Mouse (Mus musculus) gastrocnemius, postnatal 10 days (tissue): ENCODE data around the gene Zfp87. TPM values are rescaled to one million over a fixed set of nuclear protein-coding genes. Genes with fewer than 3 reads are reported as not detected.

Experiments used
- DNase-seq: peaks from one replicate; pipeline ENCODE4 v3.0.0; 2021; ENCODE audit warnings: mixed read lengths
- long read RNA-seq, 2 experiments: library from polyadenylated mRNA; stranded (forward); transcript quantifications; one replicate each; pipeline ENCODE4 v2.0.0; 2021
- total RNA-seq, 2 experiments: library from RNA; stranded (reverse); gene quantifications; 2 replicates each; pipeline ENCODE4 v1.2.3; 2021

Zfp87 gene
- total RNA-seq: 1 to 10 TPM; 6.3 to 7.0 TPM
- long read RNA-seq, experiment 1, transcript Zfp87-204 (4 exons, 2,656 nt): major isoform, 5 of 7 reads
- long read RNA-seq, experiment 1, partial matches to known transcripts: 0 of 7 reads
- long read RNA-seq, experiment 1, other reads (novel, unspliced or antisense): 2 of 7 reads
- long read RNA-seq, experiment 2, transcript Zfp87-204 (4 exons, 2,656 nt): major isoform, 9 of 10 reads
- long read RNA-seq, experiment 2, partial matches to known transcripts: 0 of 10 reads
- long read RNA-seq, experiment 2, other reads (novel, unspliced or antisense): 1 of 10 reads

- DNase-seq: peak; percentile 84
Measured at GRCm38 (mm10) chr13:67525753-67526410, at the start of gene Zfp87, which contains the start of gene Gm26965. Gene Zfp87, minus strand, starts transcription at chr13:67526177. Gene Gm26965, minus strand, starts transcription at chr13:67526151.

- no peak for DNase-seq
Measured at GRCm38 (mm10) chr13:67572591-67573189, 46.7 kb upstream of the Zfp87 start.

- no peak for DNase-seq
Measured at GRCm38 (mm10) chr13:67553730-67554129, 27.8 kb upstream of the Zfp87 start, which contains the start of gene Zfp748. Gene Zfp748, minus strand, starts transcription at chr13:67553830.

- DNase-seq: peak; percentile 61
Measured at GRCm38 (mm10) chr13:67552505-67553346, 26.7 kb upstream of the Zfp87 start.

DNA sequence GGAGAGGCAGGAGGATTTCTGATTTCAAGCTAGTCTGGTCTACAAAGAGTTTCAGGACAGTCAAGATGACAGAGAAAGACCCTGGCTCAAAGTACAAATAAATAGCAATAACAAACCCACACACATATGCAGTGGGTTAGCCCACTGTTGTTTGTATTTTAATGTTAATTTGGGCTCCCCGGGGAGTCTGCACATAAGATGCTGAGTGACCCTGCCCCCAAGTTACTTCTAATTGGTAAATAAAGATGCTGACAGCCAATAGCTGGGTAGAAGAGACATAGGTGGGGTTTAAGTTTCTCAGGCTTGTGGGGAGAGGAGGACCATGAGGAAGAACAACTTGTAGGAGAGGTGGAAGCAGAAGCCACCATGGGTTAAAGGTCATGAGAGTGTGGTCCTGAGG is 20.0 kb upstream of the Zfp87 start:
- no peak for DNase-seq

- DNase-seq: no peak
Measured at GRCm38 (mm10) chr13:67527049-67527730, 1.2 kb upstream of the Zfp87 start.

- no peak for DNase-seq
Measured at GRCm38 (mm10) chr13:67500908-67501307, 25.1 kb downstream of the Zfp87 start.

- peak; percentile 64 for DNase-seq
Measured at GRCm38 (mm10) chr13:67500084-67500719, 25.8 kb downstream of the Zfp87 start, which contains the start of gene Zfp58. Gene Zfp58, minus strand, starts transcription at chr13:67500555.

GRCm38 (mm10) chr13:67495631-67496030 is 30.3 kb downstream of the Zfp87 start:
- no peak for DNase-seq

DNA sequence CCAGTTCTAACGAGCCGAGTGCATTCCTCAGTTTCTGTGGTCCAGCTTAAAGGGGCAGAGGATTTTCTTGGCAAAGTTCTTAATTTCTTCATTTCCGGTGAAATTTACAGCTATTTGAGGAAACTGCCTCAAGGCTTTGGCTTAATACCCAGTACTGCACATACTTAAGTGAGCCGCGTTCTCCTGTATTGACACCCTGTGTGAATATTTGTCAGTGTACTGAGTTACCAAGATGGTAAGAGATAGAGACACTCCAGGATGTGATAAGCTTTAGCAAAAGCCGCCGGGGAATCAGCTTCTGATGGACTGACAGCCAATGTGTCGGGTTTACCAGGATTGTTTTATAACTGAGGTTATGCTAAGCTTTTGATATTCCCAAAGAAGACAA is 41.6 kb downstream of the Zfp87 start:
- no peak for DNase-seq

GRCm38 (mm10) chr13:67483625-67484423 is 42.2 kb downstream of the Zfp87 start, which contains the start of gene Zfp874b:
Gene Zfp874b, minus strand, starts transcription at chr13:67484258.
- DNase-seq: peak; percentile 69

- DNase-seq: no peak
Measured at GRCm38 (mm10) chr13:67481528-67481927, 44.4 kb downstream of the Zfp87 start.

DNA sequence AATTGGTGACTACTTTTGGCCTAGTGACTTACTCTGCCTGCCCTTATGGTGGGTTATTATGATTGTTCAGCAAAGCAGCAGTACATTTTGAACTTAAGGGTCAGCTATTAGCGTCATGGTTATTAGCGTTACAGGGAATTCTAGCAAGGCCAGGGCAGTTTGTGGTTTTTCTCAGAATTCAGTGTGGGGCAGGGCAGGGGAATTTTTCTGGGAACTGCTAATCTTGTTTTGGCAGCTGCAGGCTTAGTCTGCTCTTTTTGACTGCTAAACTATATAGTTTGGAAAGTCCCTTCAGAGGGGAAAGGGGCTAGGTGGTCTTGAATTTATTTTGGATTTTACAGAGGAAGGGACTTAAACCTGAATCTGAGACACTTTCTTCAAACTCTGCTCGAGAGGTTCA is 56.7 kb downstream of the Zfp87 start:
- no peak for DNase-seq

Other genes starting within 250 kb of the Zfp87 start
- 1 to 10 TPM; 1.9 to 2.3 TPM for gene Zfp458, start 247.7 kb downstream of the Zfp87 start, total RNA-seq
- gene Zfp457, start 219.7 kb downstream of the Zfp87 start, total RNA-seq: 1 to 10 TPM; 1.4 to 1.7 TPM
- gene Zfp595, start 193.6 kb downstream of the Zfp87 start, total RNA-seq: 1 to 10 TPM; 1.5 to 2.0 TPM
- under 1 TPM in 1 of 2 experiments, not detected in 1; 0.77 TPM for gene Gm28044, start 165.6 kb downstream of the Zfp87 start, total RNA-seq
- 1 to 10 TPM; 1.1 to 1.2 TPM for gene Zfp953, start 165.6 kb downstream of the Zfp87 start, total RNA-seq
- not detected for gene Gm28041, start 150.4 kb downstream of the Zfp87 start, total RNA-seq
- under 1 TPM; 0.45 to 0.73 TPM for gene Zfp456, start 150.4 kb downstream of the Zfp87 start, total RNA-seq
- gene Zfp429, start 126.4 kb downstream of the Zfp87 start, total RNA-seq: 1 to 10 TPM; 1.2 to 1.4 TPM
- gene Zfp459, start 104.8 kb downstream of the Zfp87 start, total RNA-seq: under 1 TPM; 0.23 to 0.32 TPM
- gene Zfp874a, start 74.6 kb downstream of the Zfp87 start, total RNA-seq: 1 to 10 TPM; 3.9 to 4.1 TPM
- 1 to 10 TPM; 7.2 to 7.7 TPM for gene Zfp874b, start 41.9 kb downstream of the Zfp87 start, total RNA-seq
- gene Zfp58, start 25.6 kb downstream of the Zfp87 start, total RNA-seq: 1 to 10 TPM; 3.6 to 5.0 TPM
- gene Gm26965, start within 50 bp of the Zfp87 start, total RNA-seq: not detected
- gene Zfp748, start 27.7 kb upstream of the Zfp87 start, total RNA-seq: 1 to 10 TPM; 3.3 to 4.6 TPM
- gene Zfp729b, start 83.5 kb upstream of the Zfp87 start, total RNA-seq: 1 to 10 TPM; 3.3 to 3.7 TPM
- 1 to 10 TPM in 1 of 2 experiments, under 1 TPM in 1; 0.70 to 1.8 TPM for gene Gm49345, start 111.6 kb upstream of the Zfp87 start, total RNA-seq
- gene Zfp729a, start 111.6 kb upstream of the Zfp87 start, total RNA-seq: 1 to 10 TPM; 3.9 to 5.2 TPM
- 1 to 10 TPM; 5.1 to 6.1 TPM for gene Zfp738, start 160.9 kb upstream of the Zfp87 start, total RNA-seq
- 1 to 10 TPM; 4.6 to 5.9 TPM for gene Zfp65, start 203.0 kb upstream of the Zfp87 start, total RNA-seq
- gene Zfp85, start 229.1 kb upstream of the Zfp87 start, total RNA-seq: 1 to 10 TPM; 1.9 to 2.1 TPM